Mouse (Mus musculus): ENCODE data around the gene Plcl2. TPM values are rescaled to one million over a fixed set of nuclear protein-coding genes. Genes with fewer than 3 reads are reported as not detected.
"Not testable (repeated sequence)": the region's sequence is repeated elsewhere in the genome, so short reads cannot be mapped to it uniquely, and the experiment has no call there.

Plcl2 gene
- polyA plus RNA-seq, 1 experiment from 2014 or later = 5.3 TPM

DNA sequence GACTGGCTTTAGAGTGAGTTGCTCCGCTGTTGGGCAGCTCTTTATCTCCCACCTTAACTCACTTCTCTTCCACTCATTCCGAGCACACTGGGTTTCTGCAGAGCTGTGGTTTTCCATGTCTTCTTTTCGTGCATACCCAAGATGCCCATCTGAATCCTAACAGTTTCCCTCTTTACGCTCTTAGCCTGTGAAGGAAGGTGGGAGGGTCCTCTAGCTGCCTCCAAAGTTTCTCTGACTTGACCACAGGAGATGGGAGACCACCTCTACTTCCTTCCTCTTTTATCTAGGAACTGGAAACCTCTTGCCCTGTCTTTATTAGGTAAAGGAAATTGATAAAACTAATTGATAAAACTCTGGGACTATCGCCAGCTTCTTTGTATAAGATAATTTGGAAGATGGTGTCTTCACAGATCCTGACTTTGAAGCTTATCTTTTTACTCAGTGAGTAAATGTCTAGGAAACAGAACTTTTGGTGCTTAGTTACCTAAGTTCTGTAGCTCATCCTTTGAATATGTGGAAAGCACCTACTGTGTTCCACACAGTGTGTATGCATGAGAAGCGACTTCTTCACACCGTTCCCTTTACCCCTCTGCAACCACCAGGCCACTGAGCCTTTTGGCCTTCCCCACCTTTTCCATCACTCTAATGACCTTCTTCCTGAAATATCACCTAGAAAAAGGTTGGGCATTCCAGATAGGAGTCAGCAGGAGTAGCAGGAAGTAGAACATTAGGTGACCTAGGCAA is 111.8 kb downstream of the Plcl2 start:
- DNase-seq (ENCODE audit: low spot score) = no peak

DNA sequence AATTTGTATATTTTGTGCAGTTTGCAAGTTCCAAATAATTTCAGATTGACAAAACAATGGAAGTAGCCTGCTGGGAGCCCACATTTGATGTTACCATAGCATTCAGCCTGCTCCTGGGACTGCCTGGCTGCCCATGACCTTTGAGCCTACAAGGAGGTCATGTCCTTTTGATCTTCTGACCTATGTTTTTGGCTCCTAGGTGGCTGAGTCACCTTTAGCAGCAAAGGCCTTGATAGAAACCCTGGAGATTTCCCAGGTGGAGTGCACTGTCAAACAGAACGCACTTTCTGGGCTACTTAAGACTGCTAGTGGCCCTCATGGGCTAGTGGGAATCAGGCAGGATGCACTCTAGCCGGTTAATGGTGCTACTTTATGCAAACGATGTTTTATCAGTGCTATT is 112.8 kb downstream of the Plcl2 start:
- DNase-seq (ENCODE audit: low spot score) = no peak

DNA sequence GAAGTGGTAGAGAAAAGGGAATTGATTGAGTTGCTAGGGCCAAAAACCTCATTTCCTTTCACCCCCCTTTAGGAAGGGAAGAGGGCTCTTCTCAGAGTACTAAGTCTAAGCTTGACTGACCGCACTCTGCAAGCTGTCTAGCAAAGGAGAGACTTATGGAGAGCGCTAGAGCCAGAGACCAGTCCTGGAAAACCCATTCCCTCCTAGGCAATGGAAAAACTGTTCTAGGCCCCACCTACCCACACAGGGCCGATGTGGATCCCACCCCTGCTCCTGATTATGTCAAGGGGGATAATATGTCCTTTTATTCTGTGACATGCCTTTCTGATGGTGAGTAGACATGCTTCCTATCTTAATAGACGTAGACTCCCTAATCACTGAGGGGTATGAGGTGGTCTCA is 116.4 kb downstream of the Plcl2 start:
- no peak for DNase-seq (ENCODE audit: low spot score)

DNA sequence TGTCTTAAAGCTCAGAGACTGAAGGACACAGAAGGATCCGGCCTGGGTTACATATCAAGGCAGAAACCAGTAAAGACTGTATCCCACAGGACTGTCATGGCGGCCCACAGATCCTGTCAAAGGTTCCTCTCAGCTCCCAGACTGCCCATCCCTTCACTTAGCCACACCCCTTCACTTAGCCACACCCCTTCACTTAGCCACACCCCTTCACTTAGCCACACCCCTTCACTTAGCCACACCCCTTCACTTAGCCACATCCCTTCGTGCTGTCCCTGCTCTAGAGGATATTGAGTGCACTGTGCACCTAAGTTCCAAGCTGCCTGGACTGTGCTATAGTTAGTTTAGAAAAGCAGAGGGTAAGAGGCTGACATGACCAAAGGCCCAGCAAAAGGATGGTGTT is 118.5 kb downstream of the Plcl2 start:
- no peak for DNase-seq (ENCODE audit: low spot score)

DNA sequence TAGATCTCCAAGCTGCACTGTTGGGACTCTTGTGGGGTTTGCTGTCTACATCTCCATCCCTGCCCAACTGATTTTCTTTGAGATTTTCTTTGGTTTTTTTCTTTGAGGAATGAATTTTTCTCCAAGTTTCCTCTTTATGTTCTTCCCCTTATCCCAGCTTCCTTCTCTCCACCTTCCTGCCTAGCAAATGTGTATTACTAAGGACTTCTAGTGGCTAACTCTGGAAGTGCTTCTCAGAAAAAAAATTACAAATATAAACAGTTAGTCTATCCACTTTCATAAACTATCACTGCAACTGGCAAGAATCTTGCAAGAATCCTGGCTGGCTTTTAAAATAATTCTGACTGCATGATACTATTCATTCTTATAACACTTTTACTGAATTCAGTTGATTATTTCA is 119.5 kb downstream of the Plcl2 start:
- DNase-seq (ENCODE audit: low spot score) = no peak

DNA sequence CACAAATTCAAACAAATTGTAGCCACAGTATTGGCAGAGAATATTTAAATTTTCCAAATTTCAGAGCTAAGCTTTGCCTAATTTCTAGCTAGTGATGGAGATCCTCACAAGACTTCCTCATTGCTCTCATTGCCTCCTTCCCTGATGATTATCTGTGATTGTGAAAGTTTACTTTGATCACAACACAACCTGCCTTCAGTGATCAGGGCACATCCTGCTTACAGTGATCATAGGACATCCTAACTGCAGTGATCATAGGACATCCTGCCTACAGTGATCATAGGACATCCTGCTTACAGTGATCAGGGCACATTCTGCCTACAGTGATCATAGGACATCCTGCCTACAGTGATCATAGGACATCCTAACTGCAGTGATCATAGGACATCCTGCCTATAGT is 121.8 kb downstream of the Plcl2 start:
- not testable (repeated sequence) for DNase-seq (ENCODE audit: low spot score)

DNA sequence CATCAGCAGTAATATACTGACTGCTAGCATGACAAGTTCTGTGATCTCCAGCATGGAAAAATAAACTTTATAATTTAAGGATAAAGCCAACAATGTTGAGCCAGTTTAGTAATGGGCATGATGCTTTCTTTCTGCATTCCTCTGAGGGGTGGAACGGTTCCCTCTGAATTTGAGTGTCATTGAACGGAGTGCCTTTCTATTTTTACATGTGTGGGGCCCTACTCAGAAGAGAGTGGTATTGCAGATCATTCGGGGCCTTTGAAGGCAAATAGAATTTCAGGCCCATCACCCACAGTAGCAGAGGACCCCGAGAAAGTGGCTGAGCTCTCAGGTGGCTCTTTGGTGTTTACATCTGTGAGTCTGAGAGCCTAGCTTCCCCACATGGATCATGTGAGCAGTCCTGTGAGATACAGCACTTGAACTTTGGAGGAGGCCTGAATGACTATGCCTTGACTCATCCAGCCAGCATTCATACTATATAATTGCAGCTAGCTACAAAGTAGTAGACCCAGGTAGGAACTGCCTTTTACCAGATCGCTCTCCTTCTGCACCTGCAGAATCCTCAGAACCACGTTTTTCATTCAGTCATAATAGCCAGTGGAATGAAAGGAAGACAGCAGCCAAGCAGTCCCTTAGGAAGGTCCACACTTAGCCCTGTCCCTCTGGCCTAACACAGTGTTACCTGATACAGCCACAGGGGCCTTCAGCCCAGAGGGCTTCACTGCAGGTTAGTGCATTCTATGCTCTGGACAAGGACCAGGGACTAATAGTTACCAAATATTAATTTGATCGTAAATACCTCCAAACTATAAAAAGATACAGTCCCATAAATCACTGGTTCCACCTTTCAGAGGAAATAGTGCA is 125.0 kb downstream of the Plcl2 start:
- DNase-seq (ENCODE audit: low spot score) = no peak

DNA sequence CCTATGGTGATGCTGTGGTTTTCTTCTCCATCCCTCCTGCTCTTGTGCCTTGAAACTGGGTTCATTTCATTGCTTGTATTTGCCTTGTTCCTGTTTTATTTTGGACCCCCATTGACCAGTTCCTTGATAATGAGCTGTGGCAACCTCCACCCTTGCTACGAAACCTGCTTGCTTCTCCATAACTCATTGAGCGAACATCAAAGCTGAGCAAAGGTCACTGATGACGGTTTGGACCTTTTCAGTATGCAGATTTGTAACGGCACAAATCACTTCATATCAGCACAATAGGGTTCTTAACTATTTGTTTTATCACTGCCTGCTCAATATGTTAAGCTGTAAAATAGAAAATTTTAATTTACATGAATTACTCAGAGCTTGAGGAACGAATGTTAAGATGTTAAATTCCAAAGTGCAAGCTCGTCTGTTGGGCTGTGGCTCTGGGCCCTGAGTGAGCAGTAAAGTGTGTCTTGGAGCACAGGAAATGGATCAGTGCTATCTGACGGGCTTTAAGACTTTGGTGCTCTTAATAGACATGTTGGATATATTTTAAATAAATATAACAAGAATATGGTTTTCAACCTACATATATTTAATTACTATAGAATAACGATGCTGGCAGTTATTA is 126.9 kb downstream of the Plcl2 start:
- DNase-seq (ENCODE audit: low spot score) = no peak

DNA sequence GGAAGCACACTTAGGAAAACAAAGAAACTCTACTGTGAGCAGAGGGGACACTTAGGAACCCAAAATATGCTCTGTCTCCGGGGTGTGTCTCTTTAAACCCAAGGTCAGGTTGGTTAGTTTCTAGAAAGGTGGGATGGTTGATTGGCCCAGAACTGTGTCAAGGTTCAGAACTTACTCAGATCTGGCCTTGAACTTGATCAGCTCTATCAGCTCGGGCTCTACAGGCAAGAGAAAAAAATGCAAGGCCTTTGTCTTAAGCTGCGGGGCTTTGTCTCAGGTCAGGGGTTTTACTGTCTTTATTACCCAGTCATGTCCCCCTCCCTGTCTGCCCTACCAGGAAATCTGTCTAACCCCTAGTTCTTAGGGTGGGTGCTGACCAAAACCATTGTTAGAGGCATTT is 129.6 kb downstream of the Plcl2 start:
- DNase-seq (ENCODE audit: low spot score) = no peak

DNA sequence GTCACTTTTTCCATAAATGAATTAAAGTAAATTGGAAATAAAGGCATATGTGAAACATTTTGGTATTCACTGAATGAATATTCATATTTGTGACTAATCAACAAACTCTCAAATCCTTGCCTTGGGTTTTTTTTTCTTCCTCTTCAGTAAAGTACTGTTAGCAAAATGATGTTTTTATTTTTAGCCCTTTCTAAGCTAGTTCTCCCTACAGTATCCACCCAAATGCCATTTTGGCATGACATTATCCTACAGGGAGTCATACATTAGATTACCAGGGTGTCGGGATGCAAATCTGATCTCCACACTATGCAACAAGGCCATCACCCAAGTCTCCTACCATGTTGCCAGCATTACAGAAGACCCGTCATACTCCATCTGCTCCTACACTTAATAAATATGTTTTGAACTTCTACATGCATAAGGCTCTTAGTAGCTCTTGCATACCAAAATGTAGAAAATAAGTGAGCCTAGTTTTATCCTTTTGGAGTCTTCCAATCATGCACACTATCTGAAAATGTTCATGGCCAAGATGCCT is 131.9 kb downstream of the Plcl2 start:
- DNase-seq (ENCODE audit: low spot score) = no peak

DNA sequence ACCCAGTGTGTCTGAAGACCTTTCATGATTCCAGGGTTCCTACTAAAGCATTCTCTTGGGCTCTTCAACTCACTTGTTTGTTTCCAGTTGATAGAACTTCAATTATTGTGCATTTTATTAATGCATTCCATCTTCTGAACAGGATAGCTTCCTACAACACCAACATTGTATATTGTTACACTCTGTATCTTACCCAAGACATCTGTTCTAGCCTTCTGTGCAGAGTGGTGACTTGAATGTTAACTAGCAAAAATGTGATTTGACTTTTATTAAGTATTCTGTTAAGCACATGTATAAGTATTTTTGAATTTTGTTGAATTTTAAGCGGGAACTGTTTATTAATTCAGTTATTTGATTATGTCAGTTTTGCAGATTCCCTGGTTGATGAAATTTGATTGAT is 132.7 kb downstream of the Plcl2 start:
- no peak for DNase-seq (ENCODE audit: low spot score)

DNA sequence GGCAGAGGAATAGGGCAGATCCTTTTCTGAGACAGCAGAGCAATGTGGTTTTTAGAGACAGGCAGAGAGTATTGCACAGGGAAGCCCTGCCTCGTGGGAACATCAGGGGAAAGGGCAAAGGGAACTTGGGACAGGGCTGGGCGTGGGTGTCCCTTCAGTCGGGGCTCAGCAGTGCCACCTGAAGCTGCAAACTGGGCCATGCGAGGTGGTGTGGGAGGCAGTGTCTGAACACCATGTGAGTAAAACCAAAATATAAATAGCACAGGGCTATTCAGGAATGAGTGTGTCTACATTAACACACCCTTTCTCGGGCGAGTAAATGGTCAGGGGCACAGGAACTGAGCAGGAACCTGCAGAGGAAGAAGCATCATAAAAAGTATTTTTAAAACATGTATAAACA is 134.2 kb downstream of the Plcl2 start:
- no peak for DNase-seq (ENCODE audit: low spot score)

DNA sequence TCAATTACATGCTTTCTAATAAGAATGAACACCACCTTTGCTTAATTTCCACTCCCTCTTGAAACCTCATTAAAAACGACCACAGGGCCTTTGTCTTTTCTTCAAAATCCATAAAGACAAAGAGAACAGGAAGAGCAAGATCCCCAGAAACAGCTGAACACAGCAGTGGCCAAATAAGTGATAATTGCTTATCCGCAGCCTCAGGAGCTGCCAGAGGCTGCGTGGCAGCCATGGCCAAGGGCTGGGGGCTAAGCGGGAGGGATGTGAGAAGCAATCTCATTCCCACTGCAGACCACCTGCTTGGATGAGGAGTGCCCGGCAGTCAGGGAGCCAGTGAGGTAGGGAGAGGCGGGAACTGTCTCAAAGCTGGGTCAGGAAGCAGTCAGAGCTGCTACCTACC is 134.8 kb downstream of the Plcl2 start:
- no peak for DNase-seq (ENCODE audit: low spot score)

DNA sequence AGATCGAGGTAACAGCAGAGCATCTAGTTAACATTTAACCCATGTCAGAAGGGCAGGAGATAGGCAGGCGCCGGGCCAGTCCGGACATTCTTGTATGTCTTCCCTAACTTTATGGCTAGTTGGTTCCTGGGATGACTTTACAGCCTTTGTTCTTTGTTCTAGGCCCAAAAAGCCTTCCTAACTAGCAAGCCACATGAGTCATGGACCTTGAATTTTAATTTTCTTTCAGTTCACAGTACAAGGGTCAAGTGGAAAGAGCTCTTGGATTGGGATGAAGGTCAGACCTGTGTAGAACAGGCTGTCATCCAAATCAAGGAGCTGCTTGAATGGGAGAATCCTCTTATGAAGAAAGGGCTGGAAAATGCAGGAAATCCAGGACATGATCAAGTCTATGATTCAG is 138.9 kb downstream of the Plcl2 start:
- DNase-seq (ENCODE audit: low spot score) = not testable (repeated sequence)

DNA sequence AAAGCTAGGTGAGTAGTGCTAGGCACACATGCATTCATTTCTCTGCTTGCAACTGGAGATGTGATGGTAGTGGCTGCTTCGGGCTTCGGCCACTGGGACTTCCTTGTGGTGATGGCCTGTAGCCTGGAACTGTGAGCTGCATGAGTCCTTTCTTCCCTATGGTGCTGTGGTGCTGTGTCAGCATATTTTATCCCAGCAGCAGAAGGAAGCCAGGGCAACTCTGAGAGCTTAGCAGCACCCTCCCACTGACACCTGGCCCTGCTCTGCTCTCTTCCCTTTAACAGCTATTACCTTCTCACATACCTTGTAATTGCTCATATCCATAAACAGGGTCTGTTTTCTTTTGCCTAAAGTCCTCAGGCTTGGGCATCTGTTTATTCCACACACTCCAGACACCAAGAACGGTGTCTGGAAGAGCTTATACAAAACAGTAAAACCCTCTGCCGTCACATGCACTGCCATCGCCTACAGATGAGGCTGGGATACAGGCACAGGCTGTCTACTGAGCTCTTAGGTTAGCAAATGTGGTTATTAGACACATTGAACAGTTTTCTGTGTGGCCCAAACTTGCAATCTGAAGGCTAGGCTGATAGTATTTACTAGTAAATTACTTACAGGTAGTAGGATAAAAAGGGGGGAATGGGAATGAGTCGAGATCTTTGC is 139.7 kb downstream of the Plcl2 start:
- no peak for DNase-seq (ENCODE audit: low spot score)

DNA sequence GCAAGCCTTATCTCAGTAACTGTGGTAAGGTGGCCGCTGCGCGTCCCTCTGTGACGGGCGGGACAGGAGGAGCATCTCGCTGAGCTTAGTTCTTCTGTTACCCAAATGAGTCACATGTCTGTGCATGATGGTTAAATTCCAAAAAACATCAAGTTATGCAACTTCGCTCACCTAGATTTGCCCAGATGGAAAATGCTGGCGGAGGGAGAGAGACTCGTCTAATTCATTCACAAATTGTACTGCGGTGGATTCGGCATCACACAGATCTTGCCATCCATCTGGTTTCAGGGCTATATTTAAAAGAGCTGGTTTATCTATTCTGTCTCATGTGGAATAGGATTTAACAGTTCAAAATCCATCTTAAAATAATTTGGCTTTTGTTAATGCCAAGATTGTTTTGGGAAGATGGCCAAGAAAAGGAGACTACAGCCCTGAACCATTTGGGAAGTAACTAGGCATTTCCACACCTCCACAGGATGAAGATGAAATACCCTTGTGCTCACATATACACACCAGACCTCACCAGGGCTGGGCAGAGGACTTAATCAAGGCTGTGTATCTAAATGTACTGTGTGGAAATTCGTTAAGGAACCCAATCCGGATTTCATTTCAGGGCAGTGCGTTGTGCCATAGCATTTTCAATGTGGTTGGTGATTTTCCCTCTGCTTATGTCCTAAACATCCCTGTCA is 141.5 kb downstream of the Plcl2 start:
- no peak for DNase-seq (ENCODE audit: low spot score)

DNA sequence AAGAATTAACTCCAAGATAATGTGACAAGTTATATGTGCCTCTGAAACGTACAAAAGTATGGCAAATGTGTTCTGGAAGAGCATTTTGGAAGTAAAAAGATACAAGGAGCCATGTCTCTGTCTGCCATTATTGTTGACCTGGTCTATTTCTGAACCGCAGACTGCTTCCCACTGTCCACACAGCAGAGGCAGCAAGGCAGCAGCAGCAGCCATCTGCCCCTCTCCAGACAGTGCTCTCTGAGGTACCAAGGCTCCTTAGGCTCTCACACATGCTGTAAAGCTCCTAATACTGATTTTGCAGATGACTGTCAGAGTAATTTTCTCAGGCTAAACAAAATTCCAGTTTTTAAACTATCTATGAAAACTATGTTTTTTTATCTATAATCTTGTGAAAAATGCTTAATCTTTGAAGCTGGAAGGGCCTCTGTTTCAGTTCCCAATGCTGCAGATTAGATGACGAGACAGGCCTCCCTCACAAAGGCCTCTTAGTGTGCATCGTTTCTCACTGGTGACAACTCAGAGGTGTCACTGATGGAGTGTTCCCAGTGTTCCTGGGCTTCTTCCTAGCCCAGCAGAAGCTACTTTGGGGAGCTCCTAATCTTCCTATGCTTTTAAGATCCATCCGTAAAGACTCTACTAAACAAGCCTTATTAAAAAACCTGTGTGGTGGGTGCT is 145.7 kb downstream of the Plcl2 start:
- DNase-seq (ENCODE audit: low spot score) = no peak

DNA sequence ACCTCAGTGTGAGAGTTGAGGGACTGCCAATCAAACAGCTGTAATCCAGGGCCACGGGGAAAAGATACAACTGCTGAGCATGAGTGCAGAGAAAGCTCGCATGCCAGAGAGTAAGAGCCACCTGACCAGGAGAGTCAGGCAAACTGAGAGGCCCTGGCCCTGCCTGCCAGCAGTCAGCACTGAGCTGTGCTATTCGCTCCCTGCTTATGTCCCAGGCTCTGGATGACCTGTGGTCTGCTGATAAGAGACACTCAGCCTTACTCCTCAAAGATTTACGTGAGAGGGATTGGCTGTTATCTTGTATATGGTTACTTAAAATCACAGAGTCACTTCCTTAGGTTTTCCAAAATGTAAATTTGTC is 146.2 kb downstream of the Plcl2 start:
- no peak for DNase-seq (ENCODE audit: low spot score)

DNA sequence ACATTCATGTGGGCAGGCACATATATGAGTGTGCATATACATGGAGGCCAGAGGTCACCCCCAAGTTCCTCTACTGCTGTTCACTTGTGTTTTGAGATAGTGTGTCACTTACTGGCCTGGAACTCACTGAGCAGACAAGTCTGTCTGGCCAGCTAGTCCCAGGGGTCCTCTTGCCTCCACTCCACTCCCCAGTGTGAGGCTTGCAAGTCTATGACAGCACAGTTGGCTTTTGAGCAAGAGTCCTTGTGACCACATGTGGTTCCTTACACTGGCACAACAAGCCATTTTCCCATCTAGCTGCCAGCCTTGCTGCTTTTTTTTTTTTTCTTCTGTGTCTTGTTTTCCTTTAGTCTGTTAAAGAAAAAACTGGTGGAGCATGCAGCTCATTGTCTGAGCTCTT is 148.1 kb downstream of the Plcl2 start:
- DNase-seq (ENCODE audit: low spot score) = no peak

DNA sequence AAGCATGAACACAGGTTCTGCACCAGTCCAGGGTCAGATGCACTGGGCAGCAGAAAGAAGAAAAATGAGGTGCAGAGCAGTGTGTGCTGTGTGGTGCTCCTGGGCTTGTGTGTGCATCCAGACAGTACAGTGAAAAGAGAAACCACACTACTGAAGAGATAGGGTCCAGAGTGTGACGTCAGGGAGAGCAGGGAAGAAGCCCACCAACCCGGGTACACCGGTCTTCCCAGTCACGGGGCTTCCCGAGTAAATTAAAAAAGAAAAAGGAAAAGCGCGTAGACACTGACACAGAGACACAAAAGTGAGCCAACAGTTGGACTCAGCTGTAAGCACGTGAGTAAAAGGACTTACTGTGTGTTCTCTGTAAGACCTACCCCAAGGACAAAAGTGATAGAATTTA is 149.7 kb downstream of the Plcl2 start:
- DNase-seq (ENCODE audit: low spot score) = no peak
